Mouse (Mus musculus): ENCODE measurements around the gene Ucn.
A peak's percentile ranks its signal among the peaks of the same experiment; 100 is the strongest.

Gene Ucn

DNA sequence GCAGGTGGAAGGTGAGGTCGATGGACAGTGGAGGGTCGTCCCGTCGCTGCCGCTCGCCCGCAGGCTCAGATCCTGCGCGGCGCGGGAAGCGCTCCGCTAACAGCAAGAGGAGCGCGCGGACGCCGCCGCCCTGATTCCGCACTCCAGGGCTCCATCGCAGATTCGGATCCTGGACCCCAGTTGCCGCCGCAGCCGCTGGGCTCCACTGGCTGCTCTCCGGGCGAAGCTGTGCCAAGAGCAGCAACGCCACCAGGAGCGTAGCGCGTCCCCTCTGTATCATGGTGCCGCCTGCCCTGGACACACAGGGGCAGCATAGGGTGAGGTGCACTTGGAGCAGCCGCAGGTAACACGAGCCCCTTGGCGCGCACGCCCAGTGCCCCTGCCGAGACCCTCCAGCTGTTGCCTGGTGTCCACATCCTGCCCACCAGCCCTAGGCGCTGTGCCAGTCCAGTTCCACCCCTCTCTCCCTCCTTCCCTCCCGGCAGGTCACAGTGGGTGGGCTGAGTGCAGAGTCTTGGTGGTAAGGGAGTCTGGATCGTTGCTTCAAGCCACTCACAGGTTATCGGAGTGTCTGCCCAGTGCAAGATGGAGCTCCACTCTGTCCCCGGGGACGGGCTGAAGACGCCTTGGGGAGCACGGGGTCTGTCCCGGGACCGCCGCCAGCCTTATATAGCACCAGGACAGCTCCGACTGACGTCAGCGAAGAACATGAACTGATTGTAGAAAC lies at the start of gene Ucn:
Ucn (minus strand) TSS at position 589 of the 727 bp plus-strand sequence.
- peak in 1 of 2 experiments; percentile 27 for DNase-seq

DNA sequence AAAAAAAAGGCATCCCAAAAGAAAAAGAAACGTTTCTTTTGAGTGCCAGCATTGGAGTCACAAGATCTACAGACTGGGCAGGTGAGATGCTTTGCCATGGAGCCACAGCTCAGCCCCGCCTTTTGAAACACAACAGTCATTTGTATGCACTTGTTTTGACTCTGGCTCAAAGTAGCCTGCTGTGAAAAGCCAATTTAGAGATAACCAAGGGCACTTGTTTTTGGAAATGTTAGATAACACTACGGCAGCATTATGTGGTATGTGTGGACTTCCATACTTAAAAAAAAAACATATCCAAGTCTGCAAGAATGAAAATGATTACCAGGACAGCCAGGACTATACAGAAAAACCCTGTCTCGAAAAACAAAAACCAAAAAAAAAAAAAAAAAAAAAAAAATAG lies 45.0 kb upstream of the Ucn start:
- no peak for DNase-seq

DNA sequence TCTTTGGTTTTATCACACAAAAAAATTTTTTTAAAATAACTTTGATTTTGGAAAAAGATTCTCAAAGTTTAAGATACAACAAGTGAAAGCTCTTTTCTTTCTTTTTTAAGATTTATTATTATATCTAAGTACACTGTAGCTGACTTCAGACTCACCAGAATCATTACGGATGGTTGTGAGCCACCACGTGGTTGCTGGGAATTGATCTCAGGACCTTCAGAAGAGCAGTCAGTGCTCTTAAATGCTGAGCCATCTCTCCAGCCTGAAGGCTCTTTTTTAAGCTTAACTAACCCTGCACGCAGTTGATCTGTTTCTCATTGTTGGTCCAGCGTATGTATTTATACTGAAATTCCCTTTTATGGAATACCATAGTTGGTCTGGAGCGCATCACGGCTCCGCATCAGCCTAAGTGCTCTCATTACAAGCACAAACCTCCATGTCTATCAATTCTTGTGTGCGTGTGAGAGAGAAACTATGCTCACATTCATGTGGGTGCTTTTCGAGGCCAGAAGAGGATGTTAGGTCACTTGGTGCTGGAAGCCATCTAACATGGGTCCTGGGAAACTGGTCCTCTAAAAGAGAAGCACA lies 42.6 kb upstream of the Ucn start:
- DNase-seq = no peak

DNA sequence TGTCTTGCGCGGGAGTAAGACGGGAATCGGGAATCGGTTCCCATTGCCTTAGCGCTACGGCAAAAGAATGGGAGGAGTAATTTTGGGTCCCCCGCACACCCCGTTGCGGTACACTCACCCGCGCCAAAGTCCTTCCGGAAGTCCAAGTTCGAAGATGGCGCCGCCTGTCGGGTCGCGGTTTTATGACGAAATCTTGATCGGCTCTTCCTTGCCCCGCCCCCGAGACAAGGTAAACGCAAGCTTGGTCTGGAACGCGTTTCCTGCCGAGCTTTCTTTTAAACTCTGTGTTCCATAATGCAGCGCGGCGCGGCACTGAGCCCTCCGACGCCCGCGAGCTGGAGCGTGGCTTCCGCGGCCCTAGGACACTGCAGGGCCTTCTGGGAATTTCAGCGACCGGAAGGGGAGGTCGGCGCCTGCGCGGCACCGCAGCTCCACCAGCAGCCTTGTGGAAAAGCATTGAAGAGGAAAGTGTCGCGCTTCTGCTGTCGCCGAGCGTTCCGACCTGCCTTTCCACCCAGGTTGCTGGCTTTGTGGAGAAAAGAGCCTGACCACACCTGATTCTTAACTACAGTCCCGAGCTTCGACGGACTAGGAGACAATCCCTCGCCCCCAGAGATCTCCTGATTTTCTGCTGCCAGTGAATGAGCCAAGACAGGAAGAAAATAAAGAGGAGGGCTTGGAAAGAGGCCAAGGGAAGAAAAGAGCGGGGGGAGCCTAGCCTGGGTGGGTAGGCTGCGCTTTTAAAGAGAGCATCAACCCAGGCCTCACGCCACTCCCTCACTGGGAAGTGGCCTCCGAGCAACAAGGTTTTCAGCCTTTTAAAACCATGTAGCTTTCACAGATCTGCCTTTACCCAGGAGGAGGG lies 41.4 kb upstream of the Ucn start, which contains the start of the genes Gm29609 and Gtf3c2:
Gm29609 (minus strand) TSS at position 146 of the 865 bp plus-strand sequence.
Gtf3c2 (minus strand) TSS at position 379 of the 865 bp plus-strand sequence.
- peak; percentile 98 for DNase-seq

DNA sequence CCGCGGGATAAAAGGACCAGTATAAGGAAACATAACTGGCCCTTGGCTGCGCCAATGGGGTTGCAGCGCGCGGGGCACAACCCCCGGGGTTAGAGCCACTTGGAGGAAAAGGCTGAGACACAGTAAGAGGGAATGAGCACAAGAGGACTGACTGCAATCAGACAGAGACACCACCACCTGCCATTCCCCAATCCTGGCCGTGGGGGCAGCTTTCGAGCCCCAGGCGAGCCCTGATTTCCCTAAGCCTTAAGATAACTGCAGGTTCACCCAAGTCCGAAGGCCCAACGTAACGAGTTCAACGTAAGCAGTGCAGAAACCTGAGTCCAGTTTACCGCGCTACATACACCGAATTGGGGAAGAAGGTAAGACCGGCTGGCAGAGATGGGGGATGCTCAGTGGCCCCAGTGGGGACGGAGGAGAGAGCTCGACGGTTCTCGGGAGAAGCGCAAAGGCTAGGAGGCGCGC lies 40.7 kb upstream of the Ucn start:
- DNase-seq = peak in 1 of 2 experiments; percentile 56

DNA sequence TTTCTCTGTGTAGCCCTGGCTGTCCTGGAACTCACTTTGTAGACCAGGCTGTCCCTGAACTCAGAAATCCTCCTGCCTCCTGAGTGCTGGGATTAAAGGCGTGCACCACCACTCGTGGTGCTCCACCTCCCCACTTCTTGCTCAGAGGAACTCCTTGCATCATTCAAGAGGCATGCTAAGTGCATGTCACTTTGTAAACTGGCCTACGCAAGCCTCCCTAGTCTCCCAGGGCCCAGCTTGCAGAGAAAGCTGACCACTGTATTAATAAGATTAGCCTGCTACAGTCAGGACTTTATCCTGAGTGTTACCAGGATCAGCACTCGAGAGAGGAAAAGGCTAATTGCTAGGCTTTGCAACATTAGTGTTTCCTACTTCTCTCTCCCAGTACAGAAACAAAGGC lies 30.0 kb upstream of the Ucn start:
- DNase-seq = no peak

DNA sequence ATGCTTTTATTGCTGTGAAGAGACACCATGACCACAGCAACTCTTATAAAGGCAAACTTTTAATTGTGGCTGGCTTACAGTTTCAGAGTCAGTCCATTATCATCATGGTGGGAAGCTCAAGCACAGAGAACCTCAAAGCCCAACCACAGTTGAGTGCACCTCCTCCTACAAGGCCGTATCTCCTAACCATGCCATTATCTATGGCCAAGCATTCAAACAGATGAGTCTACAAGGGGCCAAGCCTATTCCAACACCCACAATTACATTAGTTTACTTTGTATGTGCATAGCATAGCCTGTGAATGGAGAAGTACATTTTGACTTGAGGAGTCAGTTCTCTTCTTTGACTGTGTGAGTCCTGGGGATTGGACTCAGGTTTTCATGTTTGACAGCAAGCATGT lies 26.2 kb upstream of the Ucn start:
- no peak for DNase-seq

DNA sequence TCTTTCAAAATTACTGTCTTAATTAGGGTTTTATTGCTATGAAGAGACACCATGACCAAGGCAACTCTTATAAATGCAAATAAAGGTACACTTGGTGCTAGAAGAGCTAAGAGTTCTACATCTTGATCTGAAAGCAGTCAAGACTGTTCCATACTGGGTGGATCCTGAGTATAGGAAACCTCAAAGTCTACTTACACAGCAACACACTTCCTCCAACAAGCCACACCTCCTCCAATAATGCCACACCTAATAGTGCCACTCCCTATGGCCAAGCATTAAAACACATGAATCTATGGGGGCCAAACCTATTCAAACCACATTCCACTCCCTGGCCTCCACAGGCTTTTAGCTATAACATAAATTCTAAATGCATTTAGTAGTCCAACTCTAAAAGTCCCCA lies 23.8 kb upstream of the Ucn start:
- no peak for DNase-seq

DNA sequence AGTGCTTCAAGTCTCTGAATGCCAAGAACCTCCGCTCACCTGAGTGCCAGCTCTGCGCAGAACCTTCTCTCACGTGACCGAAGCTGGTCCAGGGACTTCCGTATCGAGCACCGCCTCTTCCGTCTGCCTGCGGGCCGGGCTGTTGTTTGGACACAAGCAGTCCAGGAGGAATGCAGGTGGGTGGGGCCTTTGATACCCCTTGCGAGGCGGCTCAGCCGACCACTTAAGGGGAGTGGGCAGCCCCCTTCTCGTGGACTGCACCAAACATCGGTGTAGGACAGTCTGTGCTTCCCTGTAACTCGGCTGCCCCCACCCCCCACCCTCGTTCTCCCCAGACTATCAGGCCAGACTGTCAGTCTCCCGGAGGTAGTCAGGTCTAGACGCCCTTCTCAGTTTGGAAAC lies 15.5 kb upstream of the Ucn start, which contains the start of gene Mpv17:
Mpv17 (minus strand) TSS at position 100 of the 402 bp plus-strand sequence.
- peak; percentile 86 to 87 for DNase-seq

DNA sequence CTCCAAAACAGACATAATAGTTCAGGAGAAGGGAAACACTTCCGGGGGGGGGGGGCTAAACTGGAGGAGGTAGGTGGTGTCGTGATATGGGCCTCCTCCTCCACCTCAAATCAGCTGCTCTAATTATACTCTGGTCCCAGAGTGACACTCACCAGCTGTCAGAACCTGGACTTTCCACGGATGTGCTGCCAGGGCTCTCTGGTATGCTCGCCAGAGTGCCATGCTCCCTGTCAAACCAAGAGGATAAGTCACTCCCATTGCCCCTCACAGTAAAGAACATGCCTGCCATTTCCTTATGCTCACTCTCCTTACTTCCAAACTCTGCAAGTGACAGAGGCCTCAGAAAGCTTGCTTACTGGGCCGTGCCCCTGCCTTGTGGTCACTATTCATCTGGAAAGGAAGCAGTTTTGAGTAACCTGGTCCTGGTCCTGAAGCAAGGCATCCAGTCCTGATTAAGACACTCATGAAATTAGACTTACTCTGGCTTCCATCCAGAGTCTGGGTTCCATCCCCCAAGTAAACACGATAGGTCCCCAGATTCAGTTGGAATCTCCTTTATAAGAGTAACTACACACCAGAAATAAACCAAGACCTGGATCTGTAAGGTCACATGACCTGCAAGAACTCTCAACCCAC lies 15.0 kb upstream of the Ucn start:
- DNase-seq = peak in 1 of 2 experiments; percentile 22

DNA sequence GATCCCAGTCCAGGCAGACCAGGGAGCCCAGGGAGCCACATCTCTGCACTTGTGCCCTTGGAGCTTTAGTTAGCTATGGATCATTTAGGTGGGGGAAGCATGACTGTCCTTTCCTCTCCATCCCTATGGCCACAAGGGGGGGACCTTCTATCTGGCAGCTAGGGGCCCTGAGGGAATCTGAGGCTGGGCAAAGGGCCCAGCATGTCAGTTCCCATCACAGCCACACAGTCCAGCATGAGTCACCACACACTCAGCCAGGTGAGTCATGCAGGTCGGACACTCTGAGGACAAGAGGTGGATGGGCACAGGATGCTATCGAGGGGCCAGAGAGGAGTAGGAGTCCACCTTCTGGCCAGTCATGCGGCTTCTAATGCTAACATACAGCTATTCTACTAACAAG lies 13.1 kb upstream of the Ucn start:
- peak; percentile 47 to 63 for DNase-seq

DNA sequence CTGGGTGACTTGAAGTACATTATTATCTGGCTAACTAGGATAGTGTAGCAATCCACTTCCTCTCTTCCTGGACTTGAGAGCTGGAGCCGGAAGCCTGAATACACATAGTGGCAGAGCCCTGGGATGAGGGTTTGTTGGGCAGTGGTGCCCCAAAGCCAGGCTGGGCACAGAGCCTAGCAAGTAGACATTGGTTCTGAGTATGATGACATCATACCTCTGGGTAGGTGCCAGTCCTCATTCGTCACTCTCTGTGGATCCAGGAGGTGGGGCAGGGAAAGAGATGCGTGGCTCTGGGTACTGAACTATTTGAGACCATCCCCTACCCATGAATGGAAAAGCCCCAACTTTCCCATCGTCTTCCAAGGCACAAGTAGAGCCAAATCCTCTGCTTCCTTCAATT lies 11.2 kb upstream of the Ucn start:
- DNase-seq = peak in 1 of 2 experiments; percentile 45

DNA sequence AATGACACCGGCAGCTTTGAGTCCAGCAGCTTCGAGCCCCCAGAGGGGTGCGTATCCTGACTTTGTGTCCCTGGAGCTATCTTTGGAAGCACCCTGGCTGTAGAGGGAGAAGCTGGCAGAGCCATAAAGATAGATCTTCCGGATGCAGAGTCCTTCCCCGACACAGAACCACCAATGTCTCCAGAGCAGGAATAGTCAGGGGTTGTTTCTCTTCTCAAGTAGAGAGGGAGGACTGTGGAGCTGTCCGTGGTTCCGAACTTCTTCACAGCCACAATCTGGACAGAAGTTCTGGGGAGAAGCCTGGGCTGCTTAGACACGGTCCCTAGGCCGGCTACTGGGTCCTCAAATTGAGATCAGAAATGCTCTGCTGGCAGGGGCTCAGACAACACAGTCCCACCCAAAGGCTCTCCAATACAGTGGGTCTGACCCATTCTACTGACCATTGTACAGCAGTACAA lies 368 bp upstream of the Ucn start:
- DNase-seq = no peak

DNA sequence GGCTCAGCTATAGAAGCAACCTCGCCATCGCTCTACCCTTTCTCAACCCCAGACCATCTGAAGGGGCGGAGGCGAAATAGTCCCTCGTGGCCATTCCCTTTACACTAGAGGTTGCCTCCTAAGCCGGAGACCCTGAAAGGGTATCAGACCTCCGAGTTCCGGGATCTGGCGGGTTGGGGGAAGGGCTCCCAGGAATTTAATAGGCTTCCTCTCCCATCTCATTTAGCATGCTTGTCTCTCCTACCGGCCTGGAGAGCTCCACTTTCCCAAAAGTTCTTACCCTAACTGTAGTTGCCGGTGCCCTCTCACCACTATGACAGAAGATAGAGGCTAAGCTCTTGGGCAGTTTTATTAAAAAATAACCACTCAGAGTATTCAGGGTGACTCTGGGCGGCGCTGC lies 971 bp downstream of the Ucn start:
- DNase-seq = no peak

DNA sequence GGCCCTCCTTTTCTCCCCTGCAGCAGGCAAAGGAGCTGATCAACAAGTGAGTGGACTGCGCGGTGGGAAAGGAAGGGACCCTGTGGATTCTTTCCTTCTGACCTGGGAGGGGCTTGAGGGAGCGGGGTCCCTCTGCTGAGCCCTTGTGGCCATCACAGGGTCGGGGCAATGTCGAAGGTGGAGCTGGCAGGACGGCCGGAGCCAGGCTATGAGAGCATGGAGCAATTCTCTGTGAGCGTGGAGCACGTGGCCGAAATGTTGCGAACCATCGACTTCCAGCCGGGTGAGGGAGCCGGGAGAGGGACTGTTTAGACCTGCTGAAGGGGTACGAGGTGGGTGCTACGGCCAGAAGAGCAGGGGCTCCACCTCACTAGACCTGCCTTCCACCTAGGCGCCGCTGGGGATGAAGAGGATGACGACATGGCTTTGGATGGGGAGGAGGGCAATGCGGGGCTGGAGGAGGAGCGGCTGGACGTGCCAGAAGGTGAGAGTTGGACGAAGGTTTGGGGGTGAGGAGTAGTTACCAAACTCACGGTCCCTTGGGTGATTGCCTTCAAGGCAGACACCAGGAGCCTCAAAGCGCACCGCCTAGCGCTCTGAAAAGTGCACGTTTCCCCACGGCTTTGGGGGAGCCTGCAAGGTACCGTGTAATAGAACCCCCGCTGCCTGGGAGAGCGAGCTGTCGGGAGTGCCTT lies 1.8 kb downstream of the Ucn start:
- no peak for DNase-seq

DNA sequence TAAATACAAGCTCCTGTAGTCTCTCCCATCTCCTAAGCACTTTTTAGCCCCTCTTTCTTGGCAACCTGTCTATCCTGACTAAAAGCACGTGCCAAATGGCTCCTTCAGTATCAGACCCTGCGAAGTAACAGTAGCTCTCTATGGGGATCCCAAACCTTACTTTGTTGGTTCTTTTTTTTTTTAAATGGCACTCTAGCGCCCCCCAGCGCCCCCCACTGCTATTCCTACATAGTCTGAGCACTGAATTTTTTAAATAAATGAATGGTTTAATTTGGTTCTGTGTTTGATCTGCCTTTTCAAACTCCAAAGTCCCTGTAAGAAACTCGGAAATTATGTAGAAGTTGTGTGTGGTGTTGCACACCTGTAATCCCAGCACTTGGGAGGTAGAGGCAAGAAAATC lies 12.6 kb downstream of the Ucn start:
- no peak for DNase-seq

DNA sequence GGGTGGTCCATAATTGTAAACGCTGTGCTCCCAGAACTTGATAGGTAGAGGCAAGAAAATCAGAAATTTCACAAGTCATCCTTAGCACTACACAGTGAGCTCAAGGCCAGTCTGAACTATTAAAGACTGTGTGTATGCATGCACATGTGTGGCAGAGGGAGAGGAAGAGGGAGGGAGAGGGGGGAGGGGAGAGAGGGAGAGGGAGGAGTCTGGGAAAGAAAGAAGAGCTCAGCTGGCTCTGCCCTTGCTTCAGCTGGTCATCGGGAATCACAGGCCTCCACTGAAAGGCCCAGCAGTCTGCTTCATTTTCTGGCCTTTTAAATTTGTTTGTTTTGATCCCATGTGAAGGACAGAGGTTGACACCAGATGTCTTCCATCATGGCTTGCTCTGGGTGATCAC lies 15.1 kb downstream of the Ucn start:
- no peak for DNase-seq

DNA sequence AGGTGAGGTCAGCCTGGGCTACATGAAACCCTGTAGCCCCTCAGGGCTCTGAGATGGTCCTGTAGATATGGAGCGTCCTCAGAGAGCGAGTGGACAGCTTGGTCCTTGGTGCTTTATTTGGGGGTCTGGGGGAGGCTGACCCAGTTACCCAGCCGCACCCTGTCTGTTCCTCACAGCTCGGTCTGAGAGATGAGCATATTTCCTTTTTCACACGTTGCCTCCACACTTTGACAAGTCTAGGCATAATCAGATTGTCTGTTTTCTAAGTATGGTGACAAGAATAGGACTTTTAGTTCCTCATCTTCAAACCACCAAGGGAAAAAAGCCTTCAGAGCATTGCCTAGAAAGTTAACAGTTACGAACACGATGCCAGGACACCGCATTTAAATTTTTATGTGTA lies 17.5 kb downstream of the Ucn start:
- DNase-seq = no peak

DNA sequence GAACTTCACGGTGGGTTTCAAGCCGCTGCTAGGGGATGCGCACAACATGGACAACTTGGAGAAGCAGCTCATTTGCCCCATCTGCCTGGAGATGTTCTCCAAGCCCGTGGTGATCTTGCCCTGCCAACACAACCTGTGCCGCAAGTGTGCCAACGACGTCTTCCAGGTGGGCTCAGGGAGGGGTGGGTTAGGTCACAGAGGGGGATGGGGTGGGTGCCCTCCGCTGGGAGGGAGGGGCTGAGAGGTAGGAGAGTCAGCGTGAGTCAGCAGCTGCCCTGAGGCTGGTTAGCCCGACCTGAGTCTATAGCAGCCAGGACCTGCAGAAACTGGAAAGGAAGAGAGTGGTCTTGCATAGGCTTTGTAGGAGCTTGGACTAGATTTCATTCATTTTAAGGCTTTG lies 21.7 kb downstream of the Ucn start:
- no peak for DNase-seq

DNA sequence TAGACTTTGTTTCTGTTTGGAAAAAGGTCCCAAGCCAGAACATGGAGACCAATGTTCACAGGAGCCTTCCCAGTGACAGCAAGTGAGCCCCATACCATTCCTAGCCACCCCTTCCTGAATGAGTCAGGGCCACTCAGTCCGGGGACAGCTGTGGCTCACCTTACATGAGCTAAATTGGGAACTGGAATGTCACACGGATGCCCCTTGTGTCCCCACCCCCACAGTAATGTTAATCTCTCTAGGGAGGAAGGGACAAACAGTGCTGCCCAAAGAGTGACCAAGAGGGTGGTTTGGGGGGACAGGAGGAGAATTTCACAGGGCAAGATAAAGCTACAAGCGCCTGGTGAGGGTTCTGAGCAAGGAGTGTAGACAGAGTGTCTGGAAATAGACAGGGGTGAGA lies 22.3 kb downstream of the Ucn start, which contains the start of gene Trim54:
Trim54 (plus strand) TSS at position 359 of the 400 bp plus-strand sequence.
- DNase-seq = no peak

DNA sequence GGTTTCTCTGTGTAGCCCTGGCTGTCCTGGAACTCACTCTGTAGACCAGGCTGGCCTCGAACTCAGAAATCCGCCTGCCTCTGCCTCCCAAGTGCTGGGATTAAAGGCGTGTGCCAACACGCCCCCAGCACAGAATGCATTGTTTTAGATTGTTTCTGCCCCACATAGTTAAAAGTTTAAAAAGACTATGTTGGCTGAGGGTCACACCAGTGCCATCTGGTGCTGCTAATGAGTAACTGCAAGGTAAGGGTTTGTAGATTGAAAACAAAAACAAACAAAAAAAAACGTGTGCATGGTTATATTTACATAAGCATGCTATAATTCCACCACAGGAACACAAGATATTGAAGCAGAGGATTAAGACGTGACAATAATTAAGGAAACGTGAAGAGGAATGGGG lies 27.8 kb downstream of the Ucn start:
- peak in 1 of 2 experiments; percentile 23 for DNase-seq

DNA sequence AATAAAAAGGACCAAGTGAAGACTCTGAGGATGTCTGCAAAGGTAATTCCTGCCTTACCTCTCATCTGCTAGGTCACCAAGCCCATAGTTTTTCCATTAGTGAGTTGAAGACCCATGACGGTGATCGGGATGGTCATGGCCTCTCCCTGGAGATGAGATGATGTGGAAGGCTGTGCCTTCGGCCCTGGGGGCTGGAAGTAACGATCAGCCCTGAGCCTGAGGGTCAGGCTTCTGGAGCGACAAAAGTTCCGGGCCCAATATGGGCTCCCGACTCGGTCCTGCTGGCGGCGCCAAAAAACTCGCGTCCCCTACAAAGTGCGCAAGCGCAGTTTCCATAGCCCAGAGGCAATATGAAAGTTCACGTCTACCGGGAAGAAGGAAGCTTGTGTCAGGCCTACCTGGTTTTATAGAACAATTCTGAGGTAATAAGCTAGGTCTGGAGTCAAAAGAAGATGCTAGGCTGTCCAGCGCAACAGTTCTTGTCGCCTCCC lies 30.6 kb downstream of the Ucn start, which contains the start of gene Slc30a3:
Slc30a3 (minus strand) TSS at position 238 of the 491 bp plus-strand sequence.
- DNase-seq = no peak
